Mouse (Mus musculus): ENCODE data around the gene Pkp1.

DNA sequence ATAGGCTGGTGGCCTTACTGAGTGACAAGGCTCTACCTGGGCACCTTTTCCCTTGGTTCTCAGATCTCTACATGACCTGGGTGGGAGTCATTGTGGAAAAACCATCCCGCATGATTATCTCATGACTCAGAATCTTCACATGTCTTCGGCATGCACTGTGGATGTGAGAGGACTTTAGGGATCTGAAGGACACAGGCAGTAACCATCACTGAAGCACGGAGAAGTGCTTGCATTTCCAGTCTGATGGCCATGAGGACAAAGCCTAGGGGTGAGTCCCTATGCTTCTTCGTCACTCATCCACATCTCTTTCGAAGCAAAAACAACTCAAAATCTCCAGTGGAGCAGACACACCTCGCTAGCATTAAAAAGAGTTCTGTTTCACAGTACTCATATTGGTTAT is 19.7 kb downstream of the Pkp1 start:
- TF ChIP-seq MAX (IDR thresholded peaks at IDR 0.05), result no peak
- TF ChIP-seq CTCF (IDR thresholded peaks at IDR 0.05; ENCODE audit: control insufficient read depth, insufficient read depth, insufficient read length), result no peak
- TF ChIP-seq USF1 (IDR thresholded peaks at IDR 0.05; ENCODE audit: low read depth), result no peak
